Mouse (Mus musculus): Measurements from ENCODE around the gene Slc30a3. TPM values are rescaled to one million over a fixed set of nuclear protein-coding genes. Genes with fewer than 3 reads are reported as not detected.
A peak's percentile ranks its signal among the peaks of the same experiment; 100 is the strongest.

The Slc30a3 gene
- 0.24 and 0.72 TPM in 2 replicates for polyA plus RNA-seq (2015; fragmentation: Nextera tagmentation; extraction: Ambion mirVana)

- no peak within 1 kb of the TSS for H3K27ac ChIP-seq (ENCODE audit: low read depth)
- no peak within 1 kb of the TSS for H3K9ac ChIP-seq (replicated peaks)
- TF ChIP-seq CTCF (IDR thresholded peaks at IDR 0.05; ENCODE audit: low read depth) (no peak), EP300 (IDR thresholded peaks at IDR 0.05; ENCODE audit: low read depth) (no peak)
- H3K4me1 ChIP-seq (ENCODE audit: insufficient read depth) = no peaks in the 10 kb centered on the region
- DNase-seq (no peak), ATAC-seq (no peak)
- 86% methylated on average over 18 of the region's 18 CpGs for WGBS (ENCODE audit: insufficient replicate concordance)
- H3K36me3 ChIP-seq (replicated peaks; ENCODE audit: insufficient read depth, low read length) = no peaks in the 10 kb centered on the region
- no peak within 1 kb of the TSS for H3K4me3 ChIP-seq (ENCODE audit: low read depth, low read length)
- H3K9me3 ChIP-seq (ENCODE audit: low read length) = no peaks in the 10 kb centered on the region
- no peak within 1 kb of the TSS for H3K4me2 ChIP-seq (ENCODE audit: low read depth, low read length)
- no peaks in the 10 kb centered on the region for H3K27me3 ChIP-seq (ENCODE audit: insufficient read depth, low read length)
These were observed at the start of gene Slc30a3 for GRCm38 (mm10) chr5:31108000-31108490. Gene Slc30a3, minus strand, starts transcription at chr5:31108237.

- no peaks in the 10 kb centered on the region for H3K27me3 ChIP-seq (ENCODE audit: insufficient read depth, low read length)
- no peaks in the 10 kb centered on the region for H3K9me3 ChIP-seq (ENCODE audit: low read length)
- peak within 1 kb of the TSS; percentile 35; the same call in 1 of the 2 replicates for H3K27ac ChIP-seq (ENCODE audit: low read depth)
- H3K4me1 ChIP-seq (ENCODE audit: insufficient read depth) = peaks cover 12% of the 10 kb centered on the region
- peaks cover 30% of the 10 kb centered on the region for H3K36me3 ChIP-seq (replicated peaks; ENCODE audit: insufficient read depth, low read length)
- H3K4me2 ChIP-seq (ENCODE audit: low read depth, low read length) = peak within 1 kb of the TSS; percentile 82
- DNase-seq = peak; percentile 83
- peak within 1 kb of the TSS; percentile 74 for H3K4me3 ChIP-seq (ENCODE audit: low read depth, low read length)
- ATAC-seq = peak; percentile 90
- 0% methylated on average over 19 of the region's 19 CpGs for WGBS (ENCODE audit: insufficient replicate concordance)
- TF ChIP-seq EP300 (IDR thresholded peaks at IDR 0.05; ENCODE audit: low read depth) (no peak), CTCF (IDR thresholded peaks at IDR 0.05; ENCODE audit: low read depth) (no peak)
- peak within 1 kb of the TSS; percentile 72 for H3K9ac ChIP-seq (replicated peaks)
These were observed 46.1 kb upstream of the Slc30a3 start, which contains the start of gene Mpv17 for GRCm38 (mm10) chr5:31154152-31154553. Gene Mpv17, minus strand, starts transcription at chr5:31154251.

GRCm38 (mm10) chr5:31153516-31154151, 45.6 kb upstream of the Slc30a3 start:
- TF ChIP-seq CTCF (IDR thresholded peaks at IDR 0.05; ENCODE audit: low read depth) (no peak), EP300 (IDR thresholded peaks at IDR 0.05; ENCODE audit: low read depth) (no peak)
- H3K36me3 ChIP-seq (replicated peaks; ENCODE audit: insufficient read depth, low read length) = peaks cover 25% of the 10 kb centered on the region
- peaks cover 12% of the 10 kb centered on the region for H3K4me1 ChIP-seq (ENCODE audit: insufficient read depth)
- peak; percentile 1 for ATAC-seq
- H3K9ac ChIP-seq (replicated peaks) = peak overlapping the region; percentile 72
- H3K4me3 ChIP-seq (ENCODE audit: low read depth, low read length) = peak overlapping the region; percentile 74
- no peaks in the 10 kb centered on the region for H3K27me3 ChIP-seq (ENCODE audit: insufficient read depth, low read length)
- DNase-seq = no peak
- H3K27ac ChIP-seq (ENCODE audit: low read depth) = no peak overlapping the region
- no peaks in the 10 kb centered on the region for H3K9me3 ChIP-seq (ENCODE audit: low read length)
- H3K4me2 ChIP-seq (ENCODE audit: low read depth, low read length) = peak overlapping the region; percentile 82
- 30% methylated on average over 6 of the region's 6 CpGs for WGBS (ENCODE audit: insufficient replicate concordance)

- 0 out of 2 replicates have a peak, but pooled peaks have one; percentile 22 for ATAC-seq
- Histone ChIP-seq H3K36me3 (replicated peaks; ENCODE audit: insufficient read depth, low read length) (peaks cover 8% of the 10 kb centered on the region), H3K9me3 (ENCODE audit: low read length) (no peaks in the 10 kb centered on the region), H3K4me1 (ENCODE audit: insufficient read depth) (peaks cover 12% of the 10 kb centered on the region), H3K4me2 (ENCODE audit: low read depth, low read length) (no peak overlapping the region), H3K27ac (ENCODE audit: low read depth) (no peak overlapping the region), H3K4me3 (ENCODE audit: low read depth, low read length) (no peak overlapping the region), H3K27me3 (ENCODE audit: insufficient read depth, low read length) (no peaks in the 10 kb centered on the region), H3K9ac (replicated peaks) (no peak overlapping the region)
- DNase-seq = no peak
- TF ChIP-seq CTCF (IDR thresholded peaks at IDR 0.05; ENCODE audit: low read depth) (peak; percentile 37), EP300 (IDR thresholded peaks at IDR 0.05; ENCODE audit: low read depth) (no peak)
- WGBS (ENCODE audit: insufficient replicate concordance) = 78% methylated on average over 3 of the region's 3 CpGs
These were observed 43.7 kb upstream of the Slc30a3 start for GRCm38 (mm10) chr5:31151746-31152145.

- no peaks in the 10 kb centered on the region for H3K9me3 ChIP-seq (ENCODE audit: low read length)
- H3K9ac ChIP-seq (replicated peaks) = no peak overlapping the region
- no peak overlapping the region for H3K4me2 ChIP-seq (ENCODE audit: low read depth, low read length)
- H3K4me1 ChIP-seq (ENCODE audit: insufficient read depth) = peaks cover 11% of the 10 kb centered on the region
- H3K27ac ChIP-seq (ENCODE audit: low read depth) = no peak overlapping the region
- no peak for TF ChIP-seq EP300 (IDR thresholded peaks at IDR 0.05; ENCODE audit: low read depth)
- TF ChIP-seq CTCF (IDR thresholded peaks at IDR 0.05; ENCODE audit: low read depth) = no peak
- peaks cover 5% of the 10 kb centered on the region; the same call in 1 of the 2 replicates for H3K36me3 ChIP-seq (replicated peaks; ENCODE audit: insufficient read depth, low read length)
- no peak for ATAC-seq
- 73% methylated on average over 4 of the region's 4 CpGs for WGBS (ENCODE audit: insufficient replicate concordance)
- H3K4me3 ChIP-seq (ENCODE audit: low read depth, low read length) = no peak overlapping the region
- no peaks in the 10 kb centered on the region for H3K27me3 ChIP-seq (ENCODE audit: insufficient read depth, low read length)
- no peak for DNase-seq
These were observed 41.7 kb upstream of the Slc30a3 start for GRCm38 (mm10) chr5:31149781-31150180.

GRCm38 (mm10) chr5:31138968-31139425, 31.0 kb upstream of the Slc30a3 start:
- no peak overlapping the region for H3K4me2 ChIP-seq (ENCODE audit: low read depth, low read length)
- 0 out of 2 replicates have a peak, but pooled peaks cover 4% of the 10 kb centered on the region for H3K4me1 ChIP-seq (ENCODE audit: insufficient read depth)
- no peak overlapping the region for H3K9ac ChIP-seq (replicated peaks)
- no peak for ATAC-seq
- H3K36me3 ChIP-seq (replicated peaks; ENCODE audit: insufficient read depth, low read length) = no peaks in the 10 kb centered on the region
- no peak overlapping the region for H3K4me3 ChIP-seq (ENCODE audit: low read depth, low read length)
- no peak for TF ChIP-seq CTCF (IDR thresholded peaks at IDR 0.05; ENCODE audit: low read depth)
- H3K9me3 ChIP-seq (ENCODE audit: low read length) = no peaks in the 10 kb centered on the region
- H3K27ac ChIP-seq (ENCODE audit: low read depth) = no peak overlapping the region
- H3K27me3 ChIP-seq (ENCODE audit: insufficient read depth, low read length) = peaks cover 49% of the 10 kb centered on the region
- DNase-seq = no peak
- 11% methylated on average over 9 of the region's 9 CpGs for WGBS (ENCODE audit: insufficient replicate concordance)
